Mouse (Mus musculus): ENCODE data around the gene Sin3a.

The Sin3a gene

DNA sequence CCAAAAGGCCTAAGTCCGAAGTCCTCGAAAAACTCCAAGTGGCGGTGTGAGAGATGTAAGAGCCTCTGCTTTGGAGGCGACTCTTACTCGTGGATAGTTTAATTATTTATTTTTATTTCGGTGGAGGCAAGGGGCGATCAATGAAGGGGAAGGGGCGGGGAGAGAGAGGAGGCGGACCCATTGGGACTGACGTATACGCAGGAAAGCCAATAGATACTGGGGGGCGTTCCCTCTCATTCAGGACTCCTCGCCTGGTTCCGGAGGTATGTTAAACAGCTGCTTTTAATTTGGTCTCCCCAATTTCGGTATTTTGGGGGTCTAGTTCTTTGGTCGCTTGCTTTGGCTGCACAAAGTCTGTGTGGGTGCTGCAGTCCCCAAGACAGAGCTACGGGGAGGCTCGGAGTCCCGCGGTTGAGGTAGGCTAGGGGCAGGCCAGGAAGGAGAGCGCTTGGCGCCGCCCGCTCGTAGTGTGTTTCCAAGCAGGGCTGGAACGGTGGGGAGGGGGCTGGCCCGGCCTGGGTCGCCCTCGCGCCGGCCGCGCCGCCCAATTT is at the start of gene Sin3a:
Gene Sin3a, plus strand, starts transcription at position 240 of the 551 bp plus-strand sequence.
- ChIA-PET POLR2A (interaction anchor here in 3 of 4 experiments (0.5 to 3.5 kb wide), 37 partner anchors 8 to 588 kb away, joined by 3 to 57 read pairs (median 4); partner anchors contain the start of genes Man2c1 (in 3 of the 3), Snupn (in 3 of the 3), Neil1 (in 2 of the 3) and Commd4 (in 1 of the 3)), CTCF (interaction anchor here in 2 of 4 experiments (0.6 to 2.7 kb wide), 6 partner anchors 16 to 295 kb away, joined by 3 to 24 read pairs (median 4); partner anchors contain the start of genes Man2c1 (in 1 of the 2) and Ptpn9 (in 1 of the 2))

- ChIA-PET POLR2A (interaction anchor here in 3 of 4 experiments (0.9 to 2.8 kb wide), 4 partner anchors 37 to 99 kb away, joined by 3 to 10 read pairs (median 3); partner anchors contain the start of genes Ptpn9 (in 2 of the 3), Man2c1 (in 1 of the 3) and Sin3a (in 1 of the 3)), CTCF (interaction anchor here in 2 of 4 experiments (0.8 to 1.0 kb wide), 3 partner anchors 19 to 140 kb away, joined by 3 read pairs; no protein-coding TSS in a partner anchor)
Observed at GRCm38 (mm10) chr9:57031756-57032155, 40.1 kb upstream of the Sin3a start.

GRCm38 (mm10) chr9:57056237-57056636 is 15.6 kb upstream of the Sin3a start:
- ChIA-PET POLR2A (interaction anchor here in 2 of 4 experiments (0.6 to 2.2 kb wide), 5 partner anchors 12 to 75 kb away, joined by 3 to 5 read pairs (median 3); partner anchors contain the start of genes Man2c1 (in 1 of the 2) and Sin3a (in 1 of the 2)), CTCF (interaction anchor here in 3 of 4 experiments (0.5 to 2.5 kb wide), 7 partner anchors 13 to 522 kb away, joined by 3 to 9 read pairs (median 4); partner anchors contain the start of genes Man2c1 (in 2 of the 3) and Sin3a (in 1 of the 3))

DNA sequence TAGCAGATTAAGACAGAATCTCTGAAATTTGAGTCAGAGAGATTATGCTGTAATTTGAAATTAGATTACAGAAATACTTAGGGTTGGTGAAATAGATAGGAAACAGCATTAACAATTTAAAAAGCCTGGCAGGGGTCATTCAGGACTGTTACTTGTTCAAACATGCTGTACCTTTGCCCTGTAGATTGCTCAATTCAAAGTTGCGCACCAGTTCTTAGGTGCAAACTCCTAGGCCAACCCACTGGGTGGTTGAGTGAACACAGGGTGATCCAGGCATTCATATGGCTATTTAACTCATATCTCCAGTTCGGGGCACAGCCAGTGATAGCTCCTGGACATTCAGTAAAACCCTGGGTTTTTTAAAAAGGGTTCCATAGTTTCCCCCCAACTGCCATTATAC is 7.7 kb upstream of the Sin3a start:
- POLR2A ChIA-PET, result no interaction called here
- CTCF ChIA-PET, result no interaction called here

GRCm38 (mm10) chr9:57068266-57068665 is 3.6 kb upstream of the Sin3a start:
- ChIA-PET POLR2A (interaction anchor here in 3 of 4 experiments (0.6 to 1.7 kb wide), 5 partner anchors 12 to 768 kb away, joined by 3 to 15 read pairs (median 4); partner anchors contain the start of gene Man2c1 (in 1 of the 3)), CTCF (interaction anchor here in 1 of 4 experiments (1.2 kb wide), 1 partner anchor 177 kb away, joined by 3 read pairs; no protein-coding TSS in a partner anchor)

DNA sequence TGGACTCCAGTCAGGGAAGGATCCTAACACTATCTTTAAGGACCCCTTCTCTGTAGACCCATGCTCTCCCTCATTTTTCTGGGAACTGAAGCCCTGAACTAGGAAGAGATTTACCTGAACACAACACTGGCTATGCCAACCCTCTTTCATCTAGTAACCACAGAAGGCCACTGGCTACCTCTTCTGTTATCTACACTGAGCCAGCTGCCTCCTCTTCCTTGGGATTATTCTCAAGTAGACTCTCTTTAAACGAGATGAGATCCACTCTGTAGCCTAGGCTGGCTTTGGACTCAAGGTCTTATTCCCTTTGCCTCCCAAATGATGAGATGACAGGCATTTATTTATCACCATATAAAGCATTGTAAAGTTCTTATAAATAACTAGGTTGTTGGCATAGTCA is 1.6 kb upstream of the Sin3a start:
- CTCF ChIA-PET, result no interaction called here
- POLR2A ChIA-PET, result interaction anchor here in 3 of 4 experiments (0.6 to 3.5 kb wide), 4 partner anchors 13 to 88 kb away, joined by 3 to 33 read pairs (median 6); partner anchors contain the start of gene Man2c1 (in 1 of the 3)

DNA sequence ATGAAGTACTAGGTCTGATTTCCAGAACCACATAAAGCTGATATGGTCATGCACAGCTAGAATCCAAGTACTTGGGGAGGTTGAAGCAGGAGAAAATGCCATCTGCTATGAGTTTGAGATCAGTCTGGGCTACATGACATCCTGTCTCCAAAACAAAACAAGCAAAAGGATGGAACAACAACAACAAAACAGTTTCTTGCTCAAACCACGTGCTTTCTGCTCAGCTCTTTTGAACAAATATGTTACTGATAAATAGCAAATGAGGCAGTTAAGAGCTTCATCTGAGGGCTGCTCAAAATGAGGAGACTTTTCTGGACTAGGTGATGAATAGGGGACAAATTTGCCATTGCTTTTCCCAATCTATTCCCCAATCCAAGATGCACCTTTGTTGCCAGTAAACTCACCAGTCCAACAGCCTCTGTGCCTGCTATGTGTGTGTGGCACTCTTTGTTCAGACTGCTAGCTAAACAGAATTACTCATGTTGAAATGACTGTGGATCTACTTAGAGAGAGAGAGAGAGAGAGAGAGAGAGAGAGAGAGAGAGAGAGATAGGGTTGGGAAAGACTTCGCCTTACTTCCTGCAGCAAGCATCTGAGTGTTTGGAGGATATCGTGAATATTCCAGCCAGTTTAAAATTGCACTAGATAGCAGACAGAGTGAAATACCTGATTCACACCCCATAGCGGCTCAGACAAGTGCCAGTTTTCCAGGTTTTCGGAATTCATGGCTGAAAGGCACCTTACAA is 867 bp upstream of the Sin3a start:
- CTCF ChIA-PET, result interaction anchor here in 1 of 4 experiments (1.4 kb wide), 1 partner anchor 15 kb away, joined by 4 read pairs; no protein-coding TSS in a partner anchor
- POLR2A ChIA-PET, result interaction anchor here in 3 of 4 experiments (0.6 to 3.5 kb wide), 21 partner anchors 9 to 589 kb away, joined by 3 to 57 read pairs (median 4); partner anchors contain the start of genes Man2c1 (in 3 of the 3), Neil1 (in 2 of the 3), Snupn (in 2 of the 3) and Commd4 (in 1 of the 3)

DNA sequence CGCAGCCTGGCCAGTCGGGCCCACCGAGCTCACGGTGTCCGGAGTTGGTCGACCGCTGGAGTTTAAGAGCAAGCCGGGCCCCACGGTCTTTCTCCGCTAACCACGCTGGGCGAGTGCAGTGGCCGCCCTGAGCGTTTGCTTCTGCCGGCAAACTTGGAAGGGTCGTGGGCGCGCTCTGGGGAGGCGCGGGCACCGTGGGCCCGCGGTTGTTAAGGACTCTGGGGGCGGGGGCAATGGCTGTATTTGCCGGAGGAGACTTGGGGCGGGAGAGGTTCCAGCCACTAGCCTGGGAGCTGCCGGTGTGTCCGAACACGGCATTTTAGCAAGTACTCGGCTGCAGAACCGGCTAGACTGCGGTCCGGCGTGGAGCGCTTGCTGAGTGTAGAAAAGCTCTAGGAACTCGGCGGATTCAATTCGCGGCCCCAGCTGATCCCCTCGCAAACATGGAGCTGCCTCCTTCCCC is 717 bp downstream of the Sin3a start:
- CTCF ChIA-PET, result interaction anchor here in 3 of 4 experiments (0.6 to 2.7 kb wide), 7 partner anchors 15 to 636 kb away, joined by 3 to 24 read pairs (median 5); partner anchors contain the start of genes Edc3 (in 1 of the 3), Man2c1 (in 1 of the 3), Ptpn9 (in 1 of the 3) and Snx33 (in 1 of the 3)
- POLR2A ChIA-PET, result interaction anchor here (0.5 to 3.5 kb wide), 64 partner anchors 7 to 588 kb away, joined by 3 to 57 read pairs (median 4); partner anchors contain the start of genes Man2c1 (in 4 of the 4), Neil1 (in 3 of the 4), Snupn (in 3 of the 4) and Imp3 (in 2 of the 4)

DNA sequence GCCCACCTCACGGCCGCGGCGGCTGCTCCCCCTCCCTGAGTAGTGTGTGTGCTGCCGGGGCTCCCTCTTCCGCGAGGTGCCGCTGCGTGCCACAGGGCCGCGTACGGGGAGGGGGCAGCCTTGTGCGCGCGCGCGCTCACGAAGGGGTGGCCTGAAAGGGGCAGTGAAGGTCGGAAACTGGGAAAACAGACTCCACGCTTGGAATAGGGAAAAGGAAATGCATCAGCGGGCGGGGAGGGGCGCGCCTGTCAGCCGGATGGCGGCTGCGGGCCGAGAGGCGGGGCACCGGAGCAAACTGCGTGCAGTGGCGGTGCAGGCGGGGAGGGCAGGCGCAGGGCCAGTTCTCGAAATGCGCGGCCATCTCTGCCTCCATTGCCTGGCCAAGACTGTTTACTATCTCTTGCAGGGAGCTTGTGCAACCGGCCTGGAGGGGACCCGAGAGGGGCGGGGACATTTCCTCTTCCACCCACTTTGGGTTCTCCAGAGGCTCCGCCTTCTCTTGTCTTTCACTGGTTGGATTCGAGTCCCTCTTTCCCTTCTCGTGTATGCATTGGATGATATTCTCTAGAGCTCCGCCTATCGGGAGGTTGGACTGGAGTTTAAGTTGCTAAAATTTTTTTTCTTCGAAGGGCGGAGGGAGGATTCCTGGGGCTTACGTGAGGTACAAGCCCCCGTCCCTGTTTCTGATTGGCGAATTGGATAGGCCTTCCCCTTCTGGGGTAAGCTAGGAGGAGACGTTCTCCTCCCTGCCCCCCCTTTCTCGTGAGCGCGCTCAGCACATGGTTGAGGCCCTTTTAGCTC is 1.3 kb downstream of the Sin3a start:
- ChIA-PET POLR2A (interaction anchor here (0.6 to 3.5 kb wide), 101 partner anchors 8 to 1205 kb away, joined by 3 to 57 read pairs (median 4); partner anchors contain the start of genes Man2c1 (in 4 of the 4), Neil1 (in 3 of the 4), Snupn (in 3 of the 4) and Imp3 (in 2 of the 4)), CTCF (interaction anchor here (0.5 to 2.7 kb wide), 18 partner anchors 15 to 1208 kb away, joined by 3 to 24 read pairs (median 4); partner anchors contain the start of genes Edc3 (in 1 of the 4), Man2c1 (in 1 of the 4), Ptpn9 (in 1 of the 4) and Scaper (in 1 of the 4))

DNA sequence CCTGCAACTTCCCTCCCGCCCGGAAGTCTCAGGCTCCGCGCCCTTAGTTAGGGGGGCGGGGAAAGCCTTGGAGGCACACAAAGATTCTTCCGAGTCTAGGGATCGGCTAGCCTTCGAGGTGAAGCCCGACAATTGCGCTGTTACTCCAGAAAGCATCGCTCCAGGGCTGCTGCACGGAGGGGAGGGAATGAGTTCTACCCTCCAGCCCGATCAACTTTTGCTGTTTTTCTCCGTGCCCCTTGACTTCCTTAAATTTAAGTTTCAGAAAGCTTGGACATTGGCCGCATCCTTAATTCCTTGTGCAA is 1.9 kb downstream of the Sin3a start:
- CTCF ChIA-PET, result interaction anchor here (0.6 to 2.7 kb wide), 13 partner anchors 17 to 1208 kb away, joined by 3 to 24 read pairs (median 3); partner anchors contain the start of genes Edc3 (in 1 of the 4), Man2c1 (in 1 of the 4), Ptpn9 (in 1 of the 4) and Scaper (in 1 of the 4)

DNA sequence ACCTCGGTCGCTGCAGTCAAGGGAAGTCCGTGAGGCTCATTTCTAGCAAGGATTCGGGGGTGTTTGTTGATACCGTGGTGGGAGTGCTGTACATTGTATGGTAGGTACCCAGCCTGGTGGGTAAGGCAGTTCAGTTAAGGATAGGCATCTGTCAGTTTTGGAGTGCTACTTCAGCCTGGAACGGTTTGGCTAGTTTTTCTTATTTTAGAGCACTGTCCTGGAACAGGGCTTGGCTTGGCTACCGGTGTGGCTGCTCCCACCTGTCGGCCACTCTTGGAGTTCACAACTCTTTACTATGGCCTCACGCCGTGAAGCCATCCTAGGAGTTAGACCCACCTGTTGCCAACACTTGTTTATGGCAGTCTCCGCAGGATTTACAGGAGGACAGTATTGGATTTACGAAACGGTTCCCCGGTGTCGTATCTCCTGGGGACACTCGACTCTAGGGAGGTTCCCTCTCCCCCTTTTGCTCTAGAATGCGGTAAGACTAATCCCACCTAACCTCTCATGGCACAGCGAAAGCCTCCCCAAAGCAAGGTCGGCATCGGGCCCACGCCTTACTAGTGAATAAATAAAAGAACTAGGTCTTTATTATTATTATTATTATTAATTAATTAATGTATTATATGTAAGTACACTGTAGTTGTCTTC is 2.5 kb downstream of the Sin3a start:
- ChIA-PET POLR2A (interaction anchor here in 3 of 4 experiments (0.6 to 3.5 kb wide), 41 partner anchors 9 to 656 kb away, joined by 3 to 57 read pairs (median 6); partner anchors contain the start of genes Neil1 (in 3 of the 3), Imp3 (in 2 of the 3), Man2c1 (in 2 of the 3) and Snupn (in 2 of the 3)), CTCF (interaction anchor here in 2 of 4 experiments (0.9 to 2.7 kb wide), 6 partner anchors 22 to 1137 kb away, joined by 3 to 24 read pairs (median 3); partner anchors contain the start of genes Man2c1 (in 1 of the 2) and Scaper (in 1 of the 2))

More for the DNA sequence above, 1.9 kb downstream of the Sin3a start:
- POLR2A ChIA-PET, result interaction anchor here (0.6 to 3.5 kb wide), 90 partner anchors 9 to 1204 kb away, joined by 3 to 57 read pairs (median 4); partner anchors contain the start of genes Man2c1 (in 4 of the 4), Neil1 (in 3 of the 4), Snupn (in 3 of the 4) and Imp3 (in 2 of the 4)

DNA sequence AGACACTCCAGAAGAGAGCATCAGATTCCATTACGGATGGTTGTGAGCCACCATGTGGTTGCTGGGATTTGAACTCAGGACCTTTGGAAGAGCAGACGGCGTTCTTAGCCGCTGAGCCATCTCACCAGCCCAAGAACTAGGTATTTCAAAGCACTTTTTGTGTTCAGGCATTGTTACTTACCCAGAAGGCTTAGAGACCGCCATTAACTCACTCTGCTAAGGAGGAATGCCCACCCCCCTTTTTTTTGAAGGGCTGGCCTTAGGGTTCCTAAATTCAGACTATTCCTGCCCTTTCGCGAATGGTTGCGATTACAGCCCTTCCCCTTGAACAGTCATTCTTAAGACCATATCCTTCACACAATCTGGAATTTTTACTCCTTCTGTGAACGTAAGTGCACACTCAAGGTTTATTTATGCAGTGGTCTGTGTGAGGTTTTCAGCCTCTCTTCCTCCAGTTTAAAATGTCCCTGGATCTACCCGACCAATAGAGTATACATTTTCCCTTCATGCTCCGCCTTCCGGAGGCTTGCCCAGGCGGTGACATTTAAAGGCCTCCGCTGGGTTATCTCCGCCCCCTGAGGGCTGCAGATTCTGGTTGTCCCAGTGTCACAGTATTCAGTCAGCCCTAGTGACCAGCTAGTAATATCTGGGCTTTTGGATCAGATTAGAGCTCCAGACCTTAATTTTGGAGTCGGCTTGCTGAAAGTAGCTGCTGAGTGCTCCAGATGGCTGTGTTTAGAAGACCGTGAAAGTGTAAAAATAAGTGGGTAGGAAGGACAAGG is 3.2 kb downstream of the Sin3a start:
- CTCF ChIA-PET, result interaction anchor here in 1 of 4 experiments (0.6 kb wide), 1 partner anchor 128 kb away, joined by 6 read pairs; no protein-coding TSS in a partner anchor
- POLR2A ChIA-PET, result interaction anchor here in 1 of 4 experiments (1.0 kb wide), 1 partner anchor 55 kb away, joined by 5 read pairs; the partner anchor contains the start of gene Man2c1

- POLR2A ChIA-PET, result interaction anchor here in 3 of 4 experiments (0.6 to 2.8 kb wide), 7 partner anchors 25 to 154 kb away, joined by 3 to 28 read pairs (median 6); partner anchors contain the start of gene Man2c1 (in 3 of the 3)
- CTCF ChIA-PET, result interaction anchor here in 1 of 4 experiments (0.6 to 2.1 kb wide), 3 partner anchors 55 to 186 kb away, joined by 3 to 10 read pairs (median 6); partner anchors contain the start of gene Man2c1
Observed at GRCm38 (mm10) chr9:57075681-57076381, 4.0 kb downstream of the Sin3a start.

Measured in embryonic stem cell, embryonic (primary cell).